Mouse (Mus musculus) bone marrow, adult 2 months (tissue): ENCODE measurements around the gene Dnajb6.

ENCODE experiments used
- CTCF ChIP-seq: fragments of 200-500 bp; IDR thresholded peaks from 2 replicates; pipeline ENCODE4 v1.5.1; 2011; ENCODE audit warnings: low read length, control low read depth; ENCODE audit not compliant: control insufficient read depth, insufficient read depth
- POLR2A ChIP-seq: fragments of 200-500 bp; IDR thresholded peaks from 2 replicates; pipeline ENCODE4 v1.6.1; 2011; ENCODE audit warnings: low read depth, mild to moderate bottlenecking, control low read depth, low read length, borderline replicate concordance; ENCODE audit not compliant: control insufficient read depth

DNA sequence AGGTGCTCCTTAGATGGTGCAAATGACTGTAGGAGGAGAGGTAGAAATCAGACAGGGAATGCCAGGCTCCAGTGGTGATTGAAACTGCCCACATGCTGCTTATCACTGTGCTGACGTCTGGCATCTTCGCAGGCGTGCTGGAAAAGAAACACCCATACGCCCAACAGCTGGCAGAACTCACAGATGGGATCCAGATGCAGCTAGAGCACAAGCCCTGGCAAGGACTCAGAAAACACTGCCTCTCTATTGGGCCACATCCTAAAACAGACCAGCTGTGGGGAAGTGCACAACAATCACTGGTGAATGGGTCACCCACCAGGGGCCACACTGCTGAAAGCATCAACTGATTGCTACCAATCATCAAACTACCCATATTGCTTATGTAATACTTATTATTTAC lies 91.3 kb downstream of the Dnajb6 start:
- TF ChIP-seq CTCF (no peak), POLR2A (no peak)
